Mouse (Mus musculus) heart, adult 9 months (tissue): ENCODE data around the gene Pdik1l.
"Not testable (repeated sequence)": the region's sequence is repeated elsewhere in the genome, so short reads cannot be mapped to it uniquely, and the experiment has no call there.

ENCODE experiments used
- DNase-seq, 2 experiments: peaks; one replicate each; pipeline ENCODE4 v3.0.0; 2022; ENCODE audit warnings: low spot score in 2 of 2

The Pdik1l gene

GRCm38 (mm10) chr4:134298626-134299497 is 11.2 kb upstream of the Pdik1l start:
- no peak for DNase-seq

GRCm38 (mm10) chr4:134297369-134297768 is 9.7 kb upstream of the Pdik1l start:
- no peak for DNase-seq

- no peak for DNase-seq
Measured at GRCm38 (mm10) chr4:134296523-134296922, 8.8 kb upstream of the Pdik1l start.

GRCm38 (mm10) chr4:134296096-134296495 is 8.4 kb upstream of the Pdik1l start:
- not testable (repeated sequence) for DNase-seq

- peak; percentile 71 to 76 for DNase-seq
Measured at GRCm38 (mm10) chr4:134293692-134294163, 6.0 kb upstream of the Pdik1l start.

- no peak for DNase-seq
Measured at GRCm38 (mm10) chr4:134293061-134293691, 5.5 kb upstream of the Pdik1l start.

- DNase-seq, result peak; percentile 19 to 68
Measured at GRCm38 (mm10) chr4:134292067-134292466, 4.4 kb upstream of the Pdik1l start.

GRCm38 (mm10) chr4:134288397-134289256 is 932 bp upstream of the Pdik1l start:
- DNase-seq, result peak in 1 of 2 experiments; percentile 23

GRCm38 (mm10) chr4:134287168-134287564 is 529 bp downstream of the Pdik1l start:
- DNase-seq, result peak; percentile 93 to 94

GRCm38 (mm10) chr4:134286226-134287167 is 1.2 kb downstream of the Pdik1l start:
- DNase-seq, result no peak

- DNase-seq, result no peak
Measured at GRCm38 (mm10) chr4:134284942-134285341, 2.8 kb downstream of the Pdik1l start.

GRCm38 (mm10) chr4:134273417-134274345 is 14.0 kb downstream of the Pdik1l start:
- DNase-seq, result no peak

GRCm38 (mm10) chr4:134272731-134273416 is 14.8 kb downstream of the Pdik1l start:
- no peak for DNase-seq

- DNase-seq, result no peak
Measured at GRCm38 (mm10) chr4:134271979-134272378, 15.7 kb downstream of the Pdik1l start.

GRCm38 (mm10) chr4:134269622-134270021 is 18.1 kb downstream of the Pdik1l start:
- DNase-seq, result not testable (repeated sequence)

GRCm38 (mm10) chr4:134268102-134268655 is 19.5 kb downstream of the Pdik1l start:
- DNase-seq, result peak in 1 of 2 experiments; percentile 10

GRCm38 (mm10) chr4:134265860-134266585 is 21.7 kb downstream of the Pdik1l start:
- peak in 1 of 2 experiments; percentile 1 for DNase-seq

- DNase-seq, result peak in 1 of 2 experiments; percentile 57
Measured at GRCm38 (mm10) chr4:134263191-134263590, 24.5 kb downstream of the Pdik1l start.
